Mouse (Mus musculus) heart, adult 11 months (tissue): Measurements from ENCODE around the gene Pxn.
"Not testable (repeated sequence)": the region's sequence is repeated elsewhere in the genome, so short reads cannot be mapped to it uniquely, and the experiment has no call there.

Source experiments
- DNase-seq: peaks from one replicate; pipeline ENCODE4 v3.0.0; 2022

Pxn gene

DNA sequence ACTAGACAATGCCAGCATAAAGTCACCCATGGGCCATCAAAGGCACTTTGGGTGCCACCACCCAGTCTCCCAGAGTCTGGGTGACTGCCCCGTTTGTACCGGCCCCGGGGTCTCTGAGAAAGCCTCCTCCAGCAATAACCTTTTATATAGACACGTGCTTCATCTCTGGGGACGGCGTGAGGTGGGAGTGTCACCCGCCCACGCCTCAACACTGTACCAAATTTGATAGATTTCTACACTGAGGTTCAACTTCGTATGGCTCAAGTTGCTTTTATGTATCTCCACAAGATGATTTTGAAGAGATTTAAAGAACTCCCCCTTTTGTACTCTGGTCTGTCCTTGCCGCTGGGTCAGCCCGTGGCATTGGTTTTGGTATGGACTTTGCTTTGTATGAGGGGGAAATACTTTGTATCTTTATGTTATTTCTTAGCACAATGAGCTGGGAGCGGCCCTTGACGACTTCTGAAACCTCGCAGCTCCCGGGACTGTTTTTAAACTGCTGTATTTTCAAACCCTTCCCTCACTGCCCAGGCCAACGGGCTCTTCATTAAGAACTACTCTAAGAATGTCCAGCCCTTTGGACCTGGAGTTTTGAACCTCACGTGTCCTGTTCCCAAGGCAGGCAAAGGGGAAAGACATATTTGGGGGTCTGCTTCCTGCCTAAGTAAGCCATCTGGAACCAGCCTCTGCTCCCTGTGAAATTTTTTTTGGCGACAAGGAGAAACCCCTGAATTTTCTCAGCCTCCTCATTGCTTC lies 48.2 kb downstream of the Pxn start:
- no peak for DNase-seq

DNA sequence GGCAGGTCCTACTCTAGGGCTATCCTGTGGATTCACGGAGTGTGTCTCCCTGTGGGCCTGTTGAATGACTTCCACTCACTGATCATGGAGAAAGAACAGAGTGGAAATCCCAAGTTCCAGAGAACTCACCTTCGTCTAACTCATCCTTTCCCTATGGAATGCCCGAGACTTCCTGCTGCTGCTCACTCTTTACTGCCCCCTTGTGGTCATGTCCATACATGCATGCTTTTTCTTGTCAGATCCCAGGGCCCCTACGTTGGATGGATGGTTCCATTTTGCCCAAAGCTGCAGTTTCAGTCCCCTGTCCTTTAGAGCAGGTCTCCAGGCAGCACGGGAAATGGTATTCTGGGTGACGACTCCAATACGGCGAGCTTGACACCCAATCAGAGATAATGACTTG lies 49.7 kb downstream of the Pxn start:
- DNase-seq = peak; percentile 96

DNA sequence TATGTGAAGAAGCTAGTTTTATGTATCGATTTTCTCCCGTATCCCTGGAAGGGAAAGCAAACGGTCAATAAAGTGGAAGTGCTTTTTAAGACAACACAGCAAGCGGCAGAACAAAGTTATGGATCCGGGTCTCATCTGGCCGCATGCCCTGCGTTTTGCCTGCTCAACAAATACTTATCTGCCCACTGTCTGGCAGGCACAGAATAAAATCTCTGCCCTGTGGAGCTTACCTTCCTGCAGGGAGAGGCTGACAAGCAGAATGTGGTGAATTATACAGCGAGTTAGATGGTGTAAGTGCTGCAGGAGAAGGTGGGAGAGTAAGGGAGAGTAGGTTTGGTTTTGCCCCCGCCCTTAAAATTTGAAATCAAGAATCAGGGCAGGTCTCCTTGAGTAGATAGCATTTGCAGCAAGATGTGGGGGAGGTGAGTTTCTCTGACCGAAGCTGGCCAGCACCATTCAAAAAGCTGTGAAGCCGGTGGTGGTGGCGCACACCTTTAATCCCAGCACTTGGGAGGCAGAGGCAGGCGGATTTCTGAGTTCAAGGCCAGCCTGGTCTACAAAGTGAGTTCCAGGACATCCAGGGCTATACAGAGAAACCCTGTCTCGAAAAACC lies 51.8 kb downstream of the Pxn start:
- peak; percentile 90 for DNase-seq

DNA sequence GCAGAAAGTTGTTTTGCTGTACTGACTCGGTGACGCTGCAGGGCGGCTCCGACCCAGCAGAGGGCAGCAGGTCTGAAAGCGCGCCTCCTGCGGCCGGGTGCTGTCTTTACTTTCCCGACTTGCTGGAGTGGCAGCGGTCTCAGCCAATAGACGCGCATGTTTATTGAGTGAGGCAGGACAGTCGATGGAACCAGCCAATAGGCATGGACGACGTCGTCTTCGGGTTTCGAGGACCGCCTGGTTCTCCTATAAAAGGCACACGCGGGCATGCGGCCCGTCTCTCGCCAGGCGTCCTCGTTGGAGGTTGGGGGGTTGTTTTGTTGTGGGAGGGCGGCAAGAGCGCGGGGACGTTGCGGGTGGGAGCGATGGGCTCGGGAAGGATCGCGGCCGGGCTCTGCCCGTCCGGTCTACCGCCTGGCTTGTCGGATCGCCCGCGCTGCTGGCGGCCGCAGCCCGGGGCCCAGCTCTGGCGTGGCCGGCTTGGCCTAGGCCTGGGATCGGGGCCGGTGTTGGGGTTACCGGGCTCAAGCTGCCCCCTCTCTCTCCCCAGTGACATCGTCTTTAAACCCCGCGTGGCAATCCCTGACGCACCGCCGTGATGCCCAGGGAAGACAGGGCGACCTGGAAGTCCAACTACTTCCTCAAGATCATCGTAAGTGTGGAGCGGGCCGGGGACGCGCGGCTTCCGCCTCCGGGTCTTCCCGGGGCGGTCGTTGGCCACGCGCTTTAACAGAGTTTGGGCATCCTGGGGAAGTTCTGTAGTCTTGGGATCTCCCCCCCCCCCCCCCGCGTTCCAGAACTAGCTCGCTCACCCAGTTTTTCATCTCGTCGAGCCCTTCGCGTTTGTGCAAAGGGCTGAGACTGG lies 53.0 kb downstream of the Pxn start, which contains the start of gene Rplp0:
TSS of gene Rplp0 (plus strand) at position 231 of the 865 bp plus-strand sequence.
- peak; percentile 100 for DNase-seq

DNA sequence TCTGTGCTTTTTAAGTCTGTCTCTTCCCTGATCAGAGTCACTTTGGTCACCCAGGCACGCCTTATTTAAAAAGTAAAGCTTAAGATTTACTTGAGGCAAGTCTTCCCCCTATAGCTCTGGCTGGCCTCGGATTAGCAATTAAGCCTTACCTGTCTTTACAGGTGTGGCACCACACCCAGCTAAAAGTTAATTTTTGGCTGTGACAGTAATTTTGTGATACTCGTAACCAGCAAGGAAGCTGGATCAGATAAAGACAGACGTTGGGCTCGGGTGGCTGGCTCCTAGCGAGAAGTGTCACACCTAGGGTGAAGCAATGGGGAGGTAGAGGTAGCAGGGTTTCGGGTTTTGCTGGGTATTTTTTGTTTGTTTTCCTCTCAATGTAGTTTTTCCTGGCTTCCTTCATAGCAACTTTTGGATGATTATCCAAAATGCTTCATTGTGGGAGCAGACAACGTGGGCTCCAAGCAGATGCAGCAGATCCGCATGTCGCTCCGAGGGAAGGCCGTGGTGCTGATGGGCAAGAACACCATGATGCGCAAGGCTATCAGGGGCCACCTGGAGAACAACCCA lies 53.9 kb downstream of the Pxn start:
- no peak for DNase-seq

DNA sequence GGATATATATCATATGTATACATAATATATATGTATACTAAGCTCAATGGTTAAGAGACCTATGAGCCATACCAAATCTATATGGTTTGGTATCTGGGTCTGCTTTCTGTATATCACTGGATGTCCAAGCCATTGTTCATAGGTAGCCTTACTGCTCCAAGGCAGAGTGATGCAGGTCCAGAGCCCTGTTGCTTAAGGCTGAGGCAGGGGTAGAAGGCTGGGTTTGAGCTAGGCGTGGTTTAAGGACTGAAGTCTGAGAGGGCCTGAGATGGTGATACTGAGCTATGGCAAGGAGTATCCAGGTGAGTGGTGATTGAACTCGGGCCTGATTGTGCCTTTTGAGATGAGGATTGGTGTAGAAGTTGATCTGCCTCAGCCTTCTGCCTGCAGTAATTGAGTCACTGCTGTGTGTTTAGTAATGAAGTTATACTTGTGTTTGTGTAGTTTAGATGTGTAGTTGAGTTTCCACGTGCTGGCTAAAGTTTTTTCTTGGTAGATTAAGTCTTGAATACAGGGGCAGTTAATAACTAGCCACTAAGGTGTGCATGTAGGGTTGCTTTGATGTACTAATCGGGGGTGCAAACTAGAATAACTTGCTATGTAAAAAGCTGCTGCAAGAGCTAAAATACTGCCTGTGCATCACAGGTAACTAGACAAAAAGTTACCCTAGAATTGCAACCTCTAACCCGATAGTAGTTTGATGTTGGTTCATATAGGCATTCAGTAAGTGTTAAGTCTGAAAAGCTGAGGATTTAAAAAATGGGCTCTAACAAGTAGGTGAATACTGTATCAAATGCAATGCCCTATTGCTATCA lies 57.5 kb downstream of the Pxn start:
- no peak for DNase-seq

DNA sequence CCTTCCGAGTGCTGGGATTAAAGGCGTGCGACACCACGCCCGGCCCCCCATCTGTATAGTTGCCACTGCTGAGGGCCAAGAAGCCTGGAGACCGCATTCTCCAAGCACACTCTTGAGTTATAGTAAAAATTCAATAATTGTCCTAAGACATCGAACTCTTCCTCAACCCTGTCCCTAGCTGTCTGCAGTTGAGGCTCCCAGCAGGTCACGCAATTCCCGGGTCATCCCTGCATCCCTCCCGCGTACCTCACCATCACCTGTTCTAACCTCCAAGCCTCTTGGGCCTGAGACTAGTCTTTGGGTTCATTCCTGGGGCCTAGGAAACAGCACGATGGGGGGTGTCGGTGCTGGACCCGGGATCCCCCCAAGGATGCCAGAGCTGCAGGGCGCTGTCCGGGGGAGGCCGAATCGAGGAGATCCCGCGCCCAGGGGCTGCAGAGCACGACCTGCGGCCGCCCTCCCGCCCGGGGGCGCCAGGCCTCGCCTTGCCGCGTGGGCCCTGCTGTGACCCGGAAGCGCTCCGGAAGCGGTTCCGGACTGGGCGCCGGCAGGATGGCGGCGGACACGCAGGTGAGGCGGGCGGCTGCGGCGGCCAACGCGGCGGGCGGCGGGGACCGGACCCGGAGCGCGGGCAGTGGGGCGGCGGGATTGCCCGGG lies 58.4 kb downstream of the Pxn start, which contains the start of gene Gcn1l1:
TSS of gene Gcn1l1 (plus strand) at position 518 of the 657 bp plus-strand sequence.
- peak; percentile 98 for DNase-seq

DNA sequence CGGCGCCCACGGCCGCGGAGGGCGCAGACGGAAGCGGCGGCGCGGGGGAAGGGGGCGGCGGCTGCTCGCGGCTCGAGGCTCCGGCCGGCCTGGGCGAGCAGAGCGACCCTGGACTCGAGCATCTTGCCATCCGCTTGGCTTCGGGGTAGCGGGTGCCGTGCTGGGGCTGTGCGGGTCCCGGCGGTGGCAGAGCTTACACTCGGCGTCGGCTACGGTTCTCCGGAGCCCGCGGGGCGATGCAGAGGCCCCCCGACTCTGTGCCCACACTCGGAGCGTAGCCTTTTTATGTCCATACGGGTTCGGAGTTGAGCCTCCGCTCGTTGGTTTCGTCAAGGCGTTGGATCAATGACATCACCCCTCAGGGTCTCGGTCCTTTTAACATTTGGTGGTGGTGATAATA lies 58.9 kb downstream of the Pxn start:
- DNase-seq = no peak

DNA sequence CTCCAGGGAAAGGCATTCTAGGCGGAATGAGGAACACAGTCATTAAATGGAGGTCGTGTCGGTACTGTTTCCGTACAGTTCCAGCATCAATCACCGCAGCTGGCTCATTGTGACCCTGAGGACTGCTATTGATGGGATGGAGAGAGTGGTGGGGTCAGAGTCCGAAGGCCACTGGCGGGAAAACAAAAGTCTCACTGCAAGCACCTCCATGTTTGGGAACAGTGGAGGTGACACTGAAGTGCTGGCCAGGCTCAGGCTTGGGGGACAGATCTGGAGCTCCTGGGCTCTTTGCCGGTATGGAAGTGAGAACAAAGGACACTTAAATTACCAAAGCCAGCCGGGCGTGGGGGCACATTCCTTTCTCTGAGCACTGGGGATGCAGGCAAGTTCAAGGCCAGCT lies 62.2 kb downstream of the Pxn start:
- no peak for DNase-seq

DNA sequence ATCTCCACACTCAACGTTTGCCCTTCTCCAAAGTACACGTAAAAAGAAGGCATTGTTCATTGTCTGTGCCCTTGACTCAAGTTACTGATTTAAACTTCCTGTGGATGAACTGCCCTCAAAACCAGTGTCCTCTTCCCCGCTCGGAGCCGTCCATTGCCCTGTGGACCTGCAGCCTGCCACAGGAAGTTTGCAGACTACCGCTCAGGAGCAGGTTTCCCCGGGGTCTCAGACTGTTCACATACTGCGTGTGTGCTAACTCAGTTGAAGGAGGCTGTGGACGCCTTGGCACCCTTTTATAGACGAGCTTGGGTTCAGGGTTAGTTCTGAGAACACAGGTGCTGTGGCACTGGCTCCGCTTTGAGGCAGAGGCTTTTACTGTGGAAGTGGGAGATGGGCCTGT lies 62.8 kb downstream of the Pxn start:
- DNase-seq = peak; percentile 88

DNA sequence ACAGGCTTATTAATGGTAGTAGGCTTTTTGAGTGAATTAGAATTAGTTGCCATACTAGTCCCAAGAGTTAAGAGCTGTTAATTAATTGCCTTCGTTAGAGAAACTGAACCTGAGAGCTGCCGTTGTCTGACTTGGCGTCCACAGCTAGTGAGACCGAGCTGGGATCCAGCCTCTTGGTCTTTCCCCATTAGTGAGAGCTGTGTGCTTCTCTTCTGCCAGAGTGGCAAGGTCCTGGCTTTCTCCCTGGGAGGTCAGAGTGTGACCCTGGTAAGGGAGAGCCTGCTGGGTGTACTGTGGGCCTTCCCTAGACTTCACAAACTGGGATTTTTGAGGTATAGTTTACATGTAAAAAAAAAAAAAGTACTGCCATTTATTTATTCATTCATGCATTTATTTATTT lies 63.2 kb downstream of the Pxn start:
- no peak for DNase-seq

DNA sequence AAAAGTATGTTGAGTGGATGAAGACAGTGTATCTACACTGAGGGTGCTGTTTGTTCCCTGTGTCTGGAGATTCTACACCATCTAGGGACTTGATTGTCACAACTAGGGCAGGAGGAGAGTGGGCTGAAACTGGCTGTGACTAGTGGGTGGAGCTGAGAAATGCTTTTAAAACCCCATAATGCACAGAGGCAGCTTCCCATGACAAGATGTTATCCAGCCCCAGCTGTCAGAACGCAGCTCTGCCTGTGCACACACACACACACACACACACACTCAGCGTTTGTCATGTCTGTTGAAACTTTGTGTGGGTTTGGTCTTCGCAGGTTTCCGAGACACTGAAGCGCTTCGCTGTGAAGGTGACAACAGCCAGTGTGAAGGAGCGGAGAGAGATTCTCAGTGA lies 64.6 kb downstream of the Pxn start:
- DNase-seq = no peak

DNA sequence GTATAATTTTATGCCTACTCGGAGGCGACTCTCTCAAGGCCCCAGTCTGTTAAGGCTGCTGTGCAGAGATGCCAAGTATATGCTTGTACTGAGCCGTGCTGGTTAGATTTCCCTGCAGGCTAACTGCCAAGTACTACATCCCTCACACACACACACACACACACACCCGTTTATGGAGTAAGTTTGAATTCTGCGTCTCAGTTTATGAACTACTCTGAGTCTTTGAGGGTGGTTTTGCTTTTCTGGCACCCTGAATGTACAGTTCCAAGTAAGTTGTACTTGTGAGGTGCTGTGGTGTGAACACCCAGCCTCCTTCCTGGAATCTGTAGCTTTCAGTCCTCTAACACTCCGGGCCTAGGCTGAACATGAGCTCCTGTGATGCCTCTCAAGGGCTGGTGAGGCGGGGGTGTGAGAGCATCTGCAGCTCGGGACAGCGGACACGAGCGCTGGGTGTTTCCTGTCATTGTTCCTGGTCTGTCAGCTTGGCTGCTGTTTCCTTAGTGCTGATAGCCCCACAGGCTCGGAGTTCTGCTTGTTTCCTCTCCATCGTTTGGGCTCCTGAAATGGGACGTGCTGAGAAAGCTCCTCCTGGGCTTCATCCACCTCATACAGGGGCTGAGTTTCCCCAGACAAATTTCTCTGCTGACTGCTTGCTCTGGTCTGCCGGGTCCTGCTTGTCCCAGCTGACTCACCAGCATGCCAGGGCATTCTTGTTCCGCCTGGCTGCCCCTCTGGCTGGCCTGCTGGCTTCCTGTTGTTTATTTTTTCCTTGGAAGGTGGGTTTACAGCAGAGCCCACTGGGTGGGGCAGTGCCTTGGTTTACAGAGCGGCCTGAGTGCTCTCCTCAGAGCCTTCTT lies 66.4 kb downstream of the Pxn start:
- DNase-seq = peak; percentile 99

DNA sequence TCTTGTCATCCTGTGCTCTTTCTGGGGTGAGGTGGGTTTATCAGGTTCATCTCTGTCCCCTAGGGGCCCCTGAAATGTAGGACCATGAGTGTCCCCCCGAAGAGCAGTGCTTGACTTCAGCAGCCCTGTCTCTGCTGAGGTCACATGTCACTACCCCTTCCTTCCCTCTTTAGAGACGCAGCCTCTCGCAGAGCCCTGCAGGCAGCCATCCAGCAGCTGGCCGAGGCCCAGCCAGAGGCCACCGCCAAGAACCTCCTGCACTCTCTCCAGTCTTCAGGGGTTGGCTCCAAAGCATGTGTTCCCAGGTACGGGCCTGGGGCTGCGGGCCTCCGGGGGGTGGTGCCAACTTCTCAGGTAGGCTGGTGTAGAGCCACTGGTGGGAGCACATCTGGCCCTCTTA lies 68.5 kb downstream of the Pxn start:
- peak; percentile 97 for DNase-seq

DNA sequence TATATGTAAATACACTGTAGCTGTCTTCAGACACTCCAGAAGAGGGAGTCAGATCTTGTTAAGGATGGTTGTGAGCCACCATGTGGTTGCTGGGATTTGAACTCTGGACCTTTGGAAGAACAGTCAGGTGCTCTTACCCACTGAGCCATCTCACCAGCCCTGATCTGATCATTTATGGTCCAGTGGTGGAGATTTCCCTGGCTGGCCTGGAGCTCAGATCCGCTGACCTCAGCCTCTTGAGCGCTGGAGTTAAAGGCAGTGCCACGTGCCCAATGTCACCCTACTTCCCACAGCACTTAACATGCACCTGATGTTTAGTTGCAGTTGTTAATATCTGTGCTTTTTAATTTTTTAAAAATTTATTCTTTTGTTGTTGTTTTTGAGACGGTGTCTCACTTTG lies 71.2 kb downstream of the Pxn start:
- DNase-seq = not testable (repeated sequence)

DNA sequence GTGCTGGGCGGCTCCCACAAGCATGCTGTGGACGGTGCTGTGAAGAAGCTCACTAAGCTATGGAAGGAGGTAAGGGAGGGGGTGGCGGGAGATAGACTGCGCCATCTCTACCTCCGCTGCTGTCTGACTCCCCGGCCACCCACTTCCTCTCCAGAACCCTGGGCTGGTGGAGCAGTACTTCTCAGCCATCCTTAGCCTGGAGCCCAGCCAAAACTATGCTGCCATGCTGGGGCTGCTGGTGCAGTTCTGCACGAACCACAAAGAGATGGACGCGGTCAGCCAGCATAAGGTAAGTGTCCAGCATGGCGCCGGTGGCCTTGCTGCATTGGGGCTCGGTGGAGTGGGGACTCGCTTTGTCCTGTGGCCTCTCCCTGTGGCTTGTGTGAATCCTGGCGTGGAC lies 72.4 kb downstream of the Pxn start:
- DNase-seq = no peak

DNA sequence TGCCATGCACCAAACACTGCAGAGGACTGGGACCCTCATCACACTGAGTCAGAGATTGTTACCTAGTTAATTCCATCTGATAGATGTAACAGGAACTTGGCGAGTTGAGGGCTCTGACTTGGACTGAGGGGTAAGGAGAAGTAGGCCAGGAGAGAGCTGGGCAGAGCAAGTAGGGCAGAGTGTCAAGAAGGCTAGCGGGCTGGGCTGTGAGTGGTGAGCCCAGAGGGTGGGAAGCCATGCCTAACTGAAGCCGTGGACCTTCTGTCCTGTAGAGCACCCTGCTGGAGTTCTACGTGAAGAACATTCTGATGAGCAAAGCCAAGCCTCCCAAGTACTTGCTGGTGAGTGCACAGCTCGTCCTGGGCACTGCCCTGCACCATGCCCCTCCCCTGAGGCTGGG lies 72.9 kb downstream of the Pxn start:
- no peak for DNase-seq

DNA sequence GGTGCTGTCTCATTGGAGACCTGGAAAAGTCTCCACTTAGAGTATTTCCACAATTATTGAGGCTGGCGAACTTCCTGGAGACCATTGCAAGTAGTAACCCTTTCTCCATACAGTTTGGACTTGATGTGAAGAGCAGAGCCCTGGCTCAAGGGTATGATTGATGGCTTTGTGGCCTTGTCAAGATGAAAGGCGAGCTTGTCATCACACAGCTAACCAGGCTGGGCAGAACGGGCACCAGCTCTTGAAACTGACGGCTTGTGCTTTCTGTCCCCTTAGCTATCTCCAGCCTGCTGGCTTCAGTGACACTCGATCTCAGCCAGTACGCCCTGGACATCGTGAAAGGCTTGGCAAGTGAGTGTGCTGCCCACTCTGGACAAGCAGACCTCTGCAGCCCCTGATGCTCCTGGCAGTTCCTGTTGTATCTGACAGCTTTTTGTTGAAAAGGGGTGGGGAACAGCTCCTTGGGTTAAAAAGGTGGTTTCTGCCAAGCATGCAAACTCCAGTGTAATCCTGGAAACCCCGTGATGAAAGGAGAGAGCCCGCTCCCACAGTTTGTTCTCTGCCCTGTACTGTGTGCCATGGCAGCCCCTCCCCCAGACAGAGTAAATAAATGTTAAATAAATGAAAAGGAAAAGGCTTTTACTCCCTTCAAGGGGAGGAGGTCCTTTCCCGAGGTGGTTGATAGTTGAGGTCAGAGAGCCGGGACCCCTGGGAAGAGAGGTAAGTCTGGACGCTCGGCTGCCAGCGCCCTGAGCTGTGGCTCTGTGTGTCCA lies 73.9 kb downstream of the Pxn start:
- no peak for DNase-seq

DNA sequence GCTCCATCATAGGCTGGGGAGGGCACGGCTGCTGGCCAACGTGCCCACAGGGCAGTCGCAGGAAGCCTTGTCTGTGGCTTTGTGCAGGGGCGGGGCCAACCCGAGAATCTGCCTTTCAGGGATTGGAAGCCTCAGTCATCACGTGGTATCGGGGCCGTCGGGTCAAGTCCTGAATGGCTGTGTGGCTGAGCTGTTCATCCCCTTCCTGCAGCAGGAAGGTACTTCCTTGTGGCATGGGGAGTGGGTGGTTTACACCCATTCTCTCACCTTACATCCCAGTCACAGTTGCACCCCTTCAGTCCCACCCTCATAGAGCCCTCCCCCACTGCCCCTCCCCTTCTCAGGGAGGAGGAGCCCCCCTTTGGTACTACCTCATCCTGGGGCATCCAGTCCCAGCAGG lies 75.2 kb downstream of the Pxn start:
- no peak for DNase-seq

DNA sequence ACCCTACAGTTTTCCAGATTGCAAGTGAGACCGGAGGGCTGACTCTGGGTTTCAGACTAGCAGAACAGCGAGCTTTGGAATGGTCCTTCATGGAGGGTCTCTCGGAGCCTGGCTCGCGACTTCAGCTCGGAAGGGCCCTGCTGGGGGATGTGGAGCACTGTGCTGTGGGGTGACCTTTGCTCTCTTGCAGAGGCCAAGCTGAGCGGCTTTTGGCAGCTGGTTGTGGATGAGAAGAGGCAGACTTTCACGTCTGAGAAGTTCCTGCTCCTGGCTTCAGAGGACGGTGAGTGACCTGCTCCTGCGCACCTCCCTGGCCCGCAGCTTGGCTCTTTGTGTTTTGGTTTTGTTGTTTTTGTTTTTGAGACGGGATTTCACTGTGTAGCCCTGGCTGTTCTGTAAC lies 79.1 kb downstream of the Pxn start:
- DNase-seq = no peak
